Mouse (Mus musculus) spleen, adult 2 months (tissue): ENCODE measurements at regions not wholly inside any gene's neighbourhood (a gene's known extent, or its start where the extent isn't known, plus 50 kb on each side); places are given as distances from the start of the nearest gene placed in this dataset.

Experiments used
- CTCF ChIP-seq: fragments of 200-500 bp; IDR thresholded peaks from 2 replicates; pipeline ENCODE4 v1.5.1; 2011; ENCODE audit warnings: mild to moderate bottlenecking, inconsistent platforms; ENCODE audit not compliant: insufficient read depth, insufficient read length, insufficient replicate concordance; ENCODE audit errors: extremely low read depth
- POLR2A ChIP-seq: fragments of 200-500 bp; IDR thresholded peaks from 2 replicates; pipeline ENCODE4 v1.6.1; 2011; ENCODE audit warnings: low read depth, low read length, inconsistent platforms

DNA sequence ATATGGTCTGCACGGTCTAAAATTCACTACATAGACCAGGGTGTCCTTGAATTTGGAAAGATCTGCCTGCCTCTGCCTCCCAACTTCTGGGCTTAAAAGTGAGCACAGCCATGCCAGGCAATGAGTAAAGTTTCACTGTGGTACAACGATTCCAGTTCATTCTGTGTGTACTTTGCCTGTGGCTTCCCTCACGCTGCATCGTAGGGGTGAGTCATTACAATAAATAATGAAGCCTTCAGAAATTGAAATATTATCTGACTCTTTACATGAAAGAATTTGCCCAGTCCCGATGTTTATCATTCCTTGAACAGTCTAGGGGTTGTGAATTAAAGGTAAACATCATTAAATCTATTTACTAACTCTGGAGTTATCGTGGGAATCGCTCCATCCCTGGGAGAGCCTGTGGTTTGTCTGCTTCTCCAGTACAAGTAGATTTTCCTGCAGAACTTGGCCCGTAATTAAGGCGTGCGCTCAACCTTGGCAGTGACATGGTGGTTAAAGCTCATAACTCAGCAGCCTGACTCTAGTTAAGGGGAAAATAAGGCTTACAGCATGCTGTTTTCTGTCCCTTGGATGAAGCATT, 174.7 kb upstream of the Rhobtb1 start:
- TF ChIP-seq POLR2A: no peak
- TF ChIP-seq CTCF: no peak
